Mouse (Mus musculus): ENCODE measurements around the gene Cnih2. TPM values are rescaled to one million over a fixed set of nuclear protein-coding genes. Genes with fewer than 3 reads are reported as not detected.
A peak's percentile ranks its signal among the peaks of the same experiment; 100 is the strongest.

The Cnih2 gene
- polyA plus RNA-seq, 1 experiment from 2014 or later: 347 TPM

- Histone ChIP-seq H3K36me3 (ENCODE audit: control insufficient read depth, insufficient read depth) (no peaks in the 10 kb centered on the region), H3K4me2 (ENCODE audit: low read length) (peak overlapping the region; percentile 71), H3K9ac (replicated peaks; ENCODE audit: low read depth, low read length) (peak overlapping the region; percentile 52), H3K27me3 (replicated peaks; ENCODE audit: control insufficient read depth, insufficient read depth, low read length) (peaks cover 6% of the 10 kb centered on the region; the same call in 1 of the 2 replicates), H3K27ac (ENCODE audit: low read length) (peak overlapping the region; percentile 60), H3K9me3 (ENCODE audit: control insufficient read depth, low read length) (no peaks in the 10 kb centered on the region), H3K4me1 (replicated peaks; ENCODE audit: control insufficient read depth, insufficient read depth, low read length) (peaks cover 35% of the 10 kb centered on the region), H3K4me3 (replicated peaks; ENCODE audit: low read length) (peak overlapping the region; percentile 45)
- under 1% methylated on average over 39 of the region's 40 CpGs for WGBS
- peak; percentile 77 for ATAC-seq
These were observed 26.6 kb downstream of the Cnih2 start for GRCm38 (mm10) chr19:5071545-5072369.

- 5% methylated on average over 11 of the region's 11 CpGs for WGBS
- Histone ChIP-seq H3K9me3 (ENCODE audit: control insufficient read depth, low read length) (no peaks in the 10 kb centered on the region), H3K4me1 (replicated peaks; ENCODE audit: control insufficient read depth, insufficient read depth, low read length) (peaks cover 35% of the 10 kb centered on the region), H3K4me2 (ENCODE audit: low read length) (peak overlapping the region; percentile 71), H3K9ac (replicated peaks; ENCODE audit: low read depth, low read length) (peak overlapping the region; percentile 52), H3K4me3 (replicated peaks; ENCODE audit: low read length) (peak overlapping the region; percentile 45), H3K27me3 (replicated peaks; ENCODE audit: control insufficient read depth, insufficient read depth, low read length) (peaks cover 6% of the 10 kb centered on the region; the same call in 1 of the 2 replicates), H3K36me3 (ENCODE audit: control insufficient read depth, insufficient read depth) (no peaks in the 10 kb centered on the region), H3K27ac (ENCODE audit: low read length) (peak overlapping the region; percentile 60)
- no peak for ATAC-seq
These were observed 27.2 kb downstream of the Cnih2 start for GRCm38 (mm10) chr19:5071077-5071476.

GRCm38 (mm10) chr19:5069978-5070377 lies 28.3 kb downstream of the Cnih2 start:
- Histone ChIP-seq H3K4me3 (replicated peaks; ENCODE audit: low read length) (no peak overlapping the region), H3K4me2 (ENCODE audit: low read length) (no peak overlapping the region), H3K9ac (replicated peaks; ENCODE audit: low read depth, low read length) (no peak overlapping the region), H3K4me1 (replicated peaks; ENCODE audit: control insufficient read depth, insufficient read depth, low read length) (peaks cover 35% of the 10 kb centered on the region), H3K27ac (ENCODE audit: low read length) (no peak overlapping the region), H3K27me3 (replicated peaks; ENCODE audit: control insufficient read depth, insufficient read depth, low read length) (peaks cover 6% of the 10 kb centered on the region; the same call in 1 of the 2 replicates), H3K36me3 (ENCODE audit: control insufficient read depth, insufficient read depth) (no peaks in the 10 kb centered on the region), H3K9me3 (ENCODE audit: control insufficient read depth, low read length) (no peaks in the 10 kb centered on the region)
- no peak for ATAC-seq
- WGBS: 84% methylated on average over 7 of the region's 7 CpGs

- Histone ChIP-seq H3K4me3 (replicated peaks; ENCODE audit: low read length) (no peak overlapping the region), H3K9ac (replicated peaks; ENCODE audit: low read depth, low read length) (no peak overlapping the region), H3K9me3 (ENCODE audit: control insufficient read depth, low read length) (no peaks in the 10 kb centered on the region), H3K4me1 (replicated peaks; ENCODE audit: control insufficient read depth, insufficient read depth, low read length) (peaks cover 35% of the 10 kb centered on the region), H3K27ac (ENCODE audit: low read length) (no peak overlapping the region), H3K27me3 (replicated peaks; ENCODE audit: control insufficient read depth, insufficient read depth, low read length) (peaks cover 6% of the 10 kb centered on the region; the same call in 1 of the 2 replicates), H3K36me3 (ENCODE audit: control insufficient read depth, insufficient read depth) (no peaks in the 10 kb centered on the region), H3K4me2 (ENCODE audit: low read length) (no peak overlapping the region)
- WGBS: 93% methylated on average over 5 of the region's 5 CpGs
- ATAC-seq: no peak
These were observed 28.8 kb downstream of the Cnih2 start for GRCm38 (mm10) chr19:5069486-5069885.

- Histone ChIP-seq H3K4me2 (ENCODE audit: low read length) (peak overlapping the region; percentile 84), H3K27ac (ENCODE audit: low read length) (no peak overlapping the region), H3K4me1 (replicated peaks; ENCODE audit: control insufficient read depth, insufficient read depth, low read length) (peaks cover 35% of the 10 kb centered on the region), H3K9ac (replicated peaks; ENCODE audit: low read depth, low read length) (peak overlapping the region; percentile 52), H3K36me3 (ENCODE audit: control insufficient read depth, insufficient read depth) (no peaks in the 10 kb centered on the region), H3K27me3 (replicated peaks; ENCODE audit: control insufficient read depth, insufficient read depth, low read length) (peaks cover 6% of the 10 kb centered on the region; the same call in 1 of the 2 replicates), H3K4me3 (replicated peaks; ENCODE audit: low read length) (peak overlapping the region; percentile 45), H3K9me3 (ENCODE audit: control insufficient read depth, low read length) (no peaks in the 10 kb centered on the region)
- 0 out of 2 replicates have a peak, but pooled peaks have one; percentile 1 for ATAC-seq
- 36% methylated on average over 21 of the region's 21 CpGs for WGBS
These were observed 29.6 kb downstream of the Cnih2 start for GRCm38 (mm10) chr19:5068570-5069234.

- H3K9ac ChIP-seq (replicated peaks; ENCODE audit: low read depth, low read length): peak within 1 kb of the TSS; percentile 52
- 2% methylated on average over 41 of the region's 56 CpGs for WGBS
- H3K27me3 ChIP-seq (replicated peaks; ENCODE audit: control insufficient read depth, insufficient read depth, low read length): peaks cover 6% of the 10 kb centered on the region; the same call in 1 of the 2 replicates
- H3K9me3 ChIP-seq (ENCODE audit: control insufficient read depth, low read length): no peaks in the 10 kb centered on the region
- peak; percentile 32; the same call in 1 of the 2 replicates for ATAC-seq
- no peaks in the 10 kb centered on the region for H3K36me3 ChIP-seq (ENCODE audit: control insufficient read depth, insufficient read depth)
- peak within 1 kb of the TSS; percentile 45 for H3K4me3 ChIP-seq (replicated peaks; ENCODE audit: low read length)
- H3K4me1 ChIP-seq (replicated peaks; ENCODE audit: control insufficient read depth, insufficient read depth, low read length): peaks cover 35% of the 10 kb centered on the region
- 0 out of 2 replicates have a peak within 1 kb of the TSS, but pooled peaks have one; percentile 8 for H3K27ac ChIP-seq (ENCODE audit: low read length)
- H3K4me2 ChIP-seq (ENCODE audit: low read length): peak within 1 kb of the TSS; percentile 84
These were observed 30.3 kb downstream of the Cnih2 start, which contains the start of gene Cd248 for GRCm38 (mm10) chr19:5067867-5068569. Gene Cd248, plus strand, starts transcription at chr19:5068078.

- Histone ChIP-seq H3K4me2 (ENCODE audit: low read length) (peak overlapping the region; percentile 84), H3K4me3 (replicated peaks; ENCODE audit: low read length) (peak overlapping the region; percentile 45)
These were observed 31.1 kb downstream of the Cnih2 start for GRCm38 (mm10) chr19:5067040-5067799.

GRCm38 (mm10) chr19:5065104-5065503 lies 33.2 kb downstream of the Cnih2 start:
- Histone ChIP-seq H3K9me3 (ENCODE audit: control insufficient read depth, low read length) (no peaks in the 10 kb centered on the region), H3K4me1 (replicated peaks; ENCODE audit: control insufficient read depth, insufficient read depth, low read length) (peaks cover 24% of the 10 kb centered on the region), H3K36me3 (ENCODE audit: control insufficient read depth, insufficient read depth) (no peaks in the 10 kb centered on the region), H3K4me2 (ENCODE audit: low read length) (no peak overlapping the region), H3K9ac (replicated peaks; ENCODE audit: low read depth, low read length) (no peak overlapping the region), H3K4me3 (replicated peaks; ENCODE audit: low read length) (no peak overlapping the region), H3K27ac (ENCODE audit: low read length) (no peak overlapping the region), H3K27me3 (replicated peaks; ENCODE audit: control insufficient read depth, insufficient read depth, low read length) (peaks cover 6% of the 10 kb centered on the region; the same call in 1 of the 2 replicates)
- ATAC-seq: no peak
- WGBS: 66% methylated on average over 7 of the region's 7 CpGs

More at GRCm38 (mm10) chr19:5067040-5067799, 31.1 kb downstream of the Cnih2 start:
- Histone ChIP-seq H3K9ac (replicated peaks; ENCODE audit: low read depth, low read length) (peak overlapping the region; percentile 52), H3K9me3 (ENCODE audit: control insufficient read depth, low read length) (no peaks in the 10 kb centered on the region), H3K27ac (ENCODE audit: low read length) (0 out of 2 replicates have a peak overlapping the region, but pooled peaks have one; percentile 8), H3K36me3 (ENCODE audit: control insufficient read depth, insufficient read depth) (no peaks in the 10 kb centered on the region), H3K4me1 (replicated peaks; ENCODE audit: control insufficient read depth, insufficient read depth, low read length) (peaks cover 29% of the 10 kb centered on the region), H3K27me3 (replicated peaks; ENCODE audit: control insufficient read depth, insufficient read depth, low read length) (peaks cover 6% of the 10 kb centered on the region; the same call in 1 of the 2 replicates)
- WGBS: 10% methylated on average over 15 of the region's 15 CpGs
- ATAC-seq: no peak
